Comparison of ENCODE assay signal across 8 mouse cellular contexts in genomic region chr10:85678635-85679034, GRCm38 (mm10).
A peak's percentile ranks its signal among the peaks of the same experiment; 100 is the strongest.
DNase-seq lines count a peak whose midpoint lies in the region; ATAC-seq and TF ChIP-seq lines count a peak whose summit lies in the region.
"Had no signal": no experiment of that assay in that cellular context is flagged by ENCODE, and none has a peak within 500 bp of the region (broad histone marks: within the 10 kb centered on the region; RNA-seq: fewer than 3 reads in every experiment).

No protein-coding gene starts in this region.

- peak; percentile 22 for DNase-seq in ovary, postnatal 14 days (ENCODE audit: low spot score)
- no peak for DNase-seq in ovary, adult 18-20 months (ENCODE audit: low spot score)
- DNase-seq in adrenal gland, postnatal 10 days, result peak; percentile 66
- DNase-seq in kidney, adult 8-10 months, result peak; percentile 6 to 52
- DNase-seq in liver, embryonic 14.5 days (ENCODE audit: low read depth in 3 of 3, low spot score in 3 of 3), result no peak
- DNase-seq in right cerebral cortex, postnatal 25 days, result peak; percentile 28

- no peak overlapping the region for H3K27ac ChIP-seq in cortical plate, adult 2 months (ENCODE audit: insufficient read depth, low read length)
- no peak overlapping the region for H3K27ac ChIP-seq in liver, embryonic 14.5 days
- H3K27ac ChIP-seq: heart, embryonic 15.5 days had no signal

- H3K27me3 ChIP-seq in liver, embryonic 14.5 days (ENCODE audit: control insufficient read depth, insufficient read depth, low read length), result no peaks in the 10 kb centered on the region
- H3K27me3 ChIP-seq: heart, embryonic 15.5 days had no signal

- TF ChIP-seq POLR2A in cortical plate, adult 2 months (IDR thresholded peaks at IDR 0.05; ENCODE audit: extremely low read depth, insufficient read depth, low read length), result no peak

- H3K4me1 ChIP-seq in cortical plate, adult 2 months (ENCODE audit: control insufficient read depth, insufficient read depth, low read length), result 0 out of 2 replicates have a peak, but pooled peaks cover 2% of the 10 kb centered on the region
- no peaks in the 10 kb centered on the region for H3K4me1 ChIP-seq in liver, embryonic 14.5 days (replicated peaks; ENCODE audit: control insufficient read depth in 2 of 2, insufficient read depth in 2 of 2, low read length in 1 of 2)
- H3K4me1 ChIP-seq: heart, embryonic 15.5 days had no signal

- no peaks in the 10 kb centered on the region for H3K9me3 ChIP-seq in liver, embryonic 14.5 days (ENCODE audit: control insufficient read depth, low read length)
- H3K9me3 ChIP-seq: heart, embryonic 15.5 days had no signal

- WGBS in liver, embryonic 14.5 days (ENCODE audit: insufficient replicate concordance), result 19% methylated on average over 4 of the region's 4 CpGs

- no peak overlapping the region for H3K4me3 ChIP-seq in cortical plate, adult 2 months (ENCODE audit: insufficient read depth, low read length)
- H3K4me3 ChIP-seq in liver, embryonic 14.5 days (ENCODE audit: insufficient read depth in 1 of 2, low read depth in 2 of 2, low read length in 2 of 2), result no peak overlapping the region
- H3K4me3 ChIP-seq: heart, embryonic 15.5 days had no signal

- no peak for ATAC-seq in liver, embryonic 14.5 days (ENCODE audit: insufficient read depth)

- H3K36me3 ChIP-seq in liver, embryonic 14.5 days (replicated peaks; ENCODE audit: control insufficient read depth, insufficient read depth, low read depth), result no peaks in the 10 kb centered on the region
- H3K36me3 ChIP-seq: heart, embryonic 15.5 days had no signal

- H3K4me2 ChIP-seq in liver, embryonic 14.5 days (ENCODE audit: low read depth), result no peak overlapping the region
- H3K4me2 ChIP-seq: heart, embryonic 15.5 days had no signal

- H3K9ac ChIP-seq in liver, embryonic 14.5 days (replicated peaks), result no peak overlapping the region
- H3K9ac ChIP-seq: heart, embryonic 15.5 days had no signal

- peak; percentile 70 for TF ChIP-seq CTCF in cortical plate, adult 2 months (IDR thresholded peaks at IDR 0.05; ENCODE audit: extremely low read depth, insufficient read depth, low read length)
- peak; percentile 38 for TF ChIP-seq CTCF in liver, embryonic 14.5 days (IDR thresholded peaks at IDR 0.05; ENCODE audit: low read depth)

- TF ChIP-seq EP300 in liver, embryonic 14.5 days (IDR thresholded peaks at IDR 0.05; ENCODE audit: low read depth), result no peak

Comparison
In these comparisons a context has a peak if more than half of its experiments do, and no peak if none do; other contexts are left out.
1. DNase-seq: peak in ovary, postnatal 14 days (single experiment), adrenal gland, postnatal 10 days (single experiment), kidney, adult 8-10 months (2 of 2) and right cerebral cortex, postnatal 25 days (single experiment); none in ovary, adult 18-20 months (single experiment) and liver, embryonic 14.5 days (0 of 3).